Mouse (Mus musculus) kidney, adult 8-10 months (tissue): ENCODE measurements around the gene Drd5.

Experiments
- DNase-seq, 2 experiments: peaks; one replicate each; pipeline ENCODE4 v3.0.0; 2022

Drd5 gene

GRCm38 (mm10) chr5:38356927-38357326 is 37.8 kb downstream of the Drd5 start:
- no peak for DNase-seq

DNA sequence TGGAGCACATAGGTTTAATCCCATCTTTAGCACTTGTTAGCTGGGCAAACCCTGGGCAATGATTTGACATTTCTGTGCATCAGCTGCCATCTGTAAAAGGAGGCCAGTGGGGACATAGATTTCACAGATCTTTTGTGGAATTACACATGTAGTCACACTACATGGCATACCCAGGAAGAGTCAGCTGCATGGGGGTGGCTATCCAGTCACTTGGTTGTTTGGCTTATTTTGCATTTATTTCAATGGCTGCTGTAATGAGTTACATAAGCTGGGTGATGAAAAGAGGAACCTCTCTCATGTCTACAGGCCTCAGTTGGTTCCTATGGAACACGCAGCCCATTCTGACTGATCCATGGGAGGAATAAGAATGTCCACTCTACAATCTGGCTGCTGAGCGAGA is 40.5 kb downstream of the Drd5 start:
- DNase-seq, result no peak

DNA sequence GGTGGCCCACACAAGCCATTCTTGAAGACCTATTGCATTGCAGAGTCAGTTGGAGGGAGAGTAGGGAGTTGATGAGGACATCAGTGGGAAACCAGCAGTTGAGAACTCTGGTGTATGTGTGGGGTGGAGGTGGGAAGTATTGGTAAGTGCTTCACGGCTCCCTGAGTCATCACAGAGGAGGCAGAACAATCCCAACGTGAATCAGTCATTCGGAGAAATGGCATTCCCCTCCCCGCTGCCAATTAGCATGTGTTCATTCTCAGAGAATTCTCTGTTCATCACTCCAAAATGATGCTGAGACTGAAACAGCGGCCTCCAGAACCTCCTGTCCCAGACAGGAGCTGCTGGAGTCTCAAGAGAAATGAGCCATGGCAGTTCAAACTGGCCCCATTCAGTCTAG is 45.2 kb downstream of the Drd5 start:
- no peak for DNase-seq

DNA sequence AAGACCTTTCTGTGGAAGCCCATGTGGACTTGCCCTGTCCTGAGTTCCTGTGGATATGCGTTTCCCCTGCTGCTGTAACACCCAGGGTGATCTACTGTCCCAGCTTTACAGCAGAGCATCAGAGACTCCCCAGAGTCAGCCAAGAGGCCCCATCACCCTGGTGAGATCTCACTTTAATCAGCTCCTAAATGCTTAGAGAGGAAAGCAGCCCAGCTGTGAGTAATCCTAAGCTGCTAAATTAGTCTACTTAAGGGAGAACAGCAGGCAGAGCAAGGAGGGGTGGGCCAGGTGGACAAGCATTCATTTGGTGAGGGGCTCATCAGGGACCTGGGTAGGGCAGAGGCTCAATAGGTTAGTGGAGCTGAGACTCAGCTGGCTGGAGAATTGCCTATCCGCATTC is 46.4 kb downstream of the Drd5 start:
- DNase-seq, result no peak

DNA sequence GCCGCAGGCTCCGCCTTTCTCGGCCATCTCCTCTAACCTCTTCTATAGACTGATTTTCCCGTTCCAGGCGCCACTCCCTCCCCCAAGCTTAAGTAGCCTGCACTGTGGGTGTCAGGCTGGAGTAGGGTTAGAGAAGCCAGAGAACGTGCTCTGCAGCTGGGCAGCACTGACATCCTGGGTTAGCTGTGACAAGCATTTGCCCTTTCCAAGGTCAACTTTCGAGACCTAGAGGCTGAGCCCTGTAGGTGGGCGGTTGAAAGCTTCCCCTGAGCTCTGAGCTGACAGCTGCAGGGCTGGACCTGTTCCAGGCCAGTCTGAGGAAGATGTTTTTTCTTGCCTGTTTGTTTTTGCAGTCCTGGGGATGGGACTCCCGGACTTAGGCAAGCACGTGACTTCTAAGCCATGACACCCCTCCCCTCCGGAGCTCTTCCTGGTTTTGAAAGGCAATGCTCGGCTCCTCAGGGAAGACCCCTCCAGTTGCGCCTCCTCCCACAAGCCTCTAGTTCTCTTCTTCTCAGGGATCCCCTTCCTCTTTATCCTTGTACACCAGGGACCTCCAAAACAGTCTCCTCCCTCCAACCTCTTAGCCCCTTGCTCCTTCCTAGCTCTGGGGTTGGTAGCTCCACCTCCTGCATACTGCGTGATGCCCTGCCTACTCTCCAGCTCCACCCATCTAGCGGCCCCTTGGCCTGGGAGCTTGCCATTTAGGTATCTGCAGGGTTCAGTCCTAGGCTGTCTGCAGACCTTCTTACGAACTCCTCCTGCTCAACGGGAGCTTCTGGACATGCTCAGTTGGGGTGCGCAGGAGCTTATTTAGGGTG is 47.7 kb downstream of the Drd5 start:
- DNase-seq, result peak; percentile 10 to 18

DNA sequence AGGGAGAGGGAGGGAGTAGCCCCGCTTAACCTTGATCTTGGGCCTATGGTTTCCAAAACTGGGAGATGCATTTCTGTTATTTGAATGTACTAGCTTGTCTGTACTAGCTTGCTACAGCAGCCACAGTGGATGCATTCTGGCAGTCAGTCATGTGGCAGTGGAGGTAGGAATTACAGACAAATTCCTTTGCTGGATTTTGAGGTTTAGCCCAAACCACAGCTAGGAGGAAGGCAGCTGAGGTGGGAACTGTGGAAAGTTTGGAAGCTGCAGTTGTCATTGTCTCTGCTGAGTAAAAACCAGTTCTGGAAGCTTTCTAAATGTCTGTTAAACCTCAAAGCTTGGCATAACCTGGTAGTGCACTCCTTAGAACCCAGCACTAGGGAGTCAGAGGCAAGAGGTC is 52.1 kb downstream of the Drd5 start:
- no peak for DNase-seq
